13 mouse cellular contexts compared by ENCODE assay signal in the genomic region with DNA sequence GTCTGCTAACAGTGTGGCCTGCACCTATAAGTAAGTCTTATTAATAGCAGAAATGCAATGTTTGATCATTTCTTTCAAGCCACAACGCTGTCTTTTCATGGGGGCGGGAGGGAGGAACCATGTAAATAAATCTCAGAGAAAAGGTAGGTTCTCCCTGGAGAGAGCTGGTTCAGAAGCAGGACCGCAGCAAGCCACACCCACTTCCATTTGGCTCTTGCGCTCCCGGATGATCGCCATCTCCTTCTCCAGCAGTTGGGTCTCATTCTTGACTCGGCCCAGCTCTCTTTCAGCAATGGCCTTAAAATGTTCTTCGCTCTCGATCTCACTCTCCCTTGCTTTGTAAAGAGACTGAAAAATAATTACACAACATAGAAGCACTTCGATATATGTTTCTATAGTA. TPM values are rescaled to one million over a fixed set of nuclear protein-coding genes. Genes with fewer than 3 reads are reported as not detected.
DNase-seq lines count a peak whose midpoint lies in the region; ATAC-seq and TF ChIP-seq lines count a peak whose summit lies in the region.
"Had no signal": no experiment of that assay in that cellular context is flagged by ENCODE, and none has a peak within 500 bp of the region (broad histone marks: within the 10 kb centered on the region; RNA-seq: fewer than 3 reads in every experiment).

No protein-coding gene starts in this region.

- H3K9ac ChIP-seq in kidney, postnatal 0 days (ENCODE audit: low read depth, low read length): no peak overlapping the region
- no peak overlapping the region for H3K9ac ChIP-seq in liver, postnatal 0 days (replicated peaks)
- H3K9ac ChIP-seq: embryonic facial prominence, embryonic 13.5 days had no signal

- peak; percentile 5 for DNase-seq in adrenal gland, adult 2 months
- DNase-seq in adrenal gland, postnatal 25 days: no peak
- DNase-seq in kidney, postnatal 0 days (ENCODE audit: low spot score): no peak
- DNase-seq in kidney, adult 8-10 months: no peak
- DNase-seq in liver, postnatal 0 days: no peak
- no peak for DNase-seq in cerebellum, adult 2 months
- no peak for DNase-seq in left cerebral cortex, adult 9 months (ENCODE audit: low spot score in 2 of 2)
- DNase-seq: left cerebral cortex, postnatal 4 days; thymus, postnatal 4 days had no signal

- no peak overlapping the region for H3K4me3 ChIP-seq in kidney, postnatal 0 days (replicated peaks; ENCODE audit: low read depth, low read length)
- H3K4me3 ChIP-seq in bone marrow macrophage, adult 2 months (ENCODE audit: insufficient read depth, low read length): peak overlapping the region; percentile 7; the same call in 1 of the 2 replicates
- H3K4me3 ChIP-seq in liver, postnatal 0 days (ENCODE audit: low read depth, low read length): no peak overlapping the region
- no peak overlapping the region for H3K4me3 ChIP-seq in cerebellum, adult 2 months (replicated peaks; ENCODE audit: insufficient read depth, low read depth, low read length)
- H3K4me3 ChIP-seq: embryonic facial prominence, embryonic 13.5 days had no signal

- H3K4me2 ChIP-seq in kidney, postnatal 0 days (ENCODE audit: low read length): peak overlapping the region; percentile 28; the same call in 1 of the 2 replicates
- H3K4me2 ChIP-seq in liver, postnatal 0 days (ENCODE audit: low read depth, low read length): peak overlapping the region; percentile 20
- H3K4me2 ChIP-seq: embryonic facial prominence, embryonic 13.5 days had no signal

- TF ChIP-seq CTCF in kidney, postnatal 0 days (IDR thresholded peaks at IDR 0.05; ENCODE audit: low read depth): no peak
- no peak for TF ChIP-seq CTCF in bone marrow macrophage, adult 2 months (IDR thresholded peaks at IDR 0.05; ENCODE audit: low read depth, low read length)
- TF ChIP-seq CTCF in liver, postnatal 0 days (IDR thresholded peaks at IDR 0.05; ENCODE audit: low read depth): no peak
- no peak for TF ChIP-seq CTCF in cerebellum, adult 2 months (IDR thresholded peaks at IDR 0.05; ENCODE audit: borderline replicate concordance, insufficient read depth, low read depth, low read length)

- no peak overlapping the region for H3K27ac ChIP-seq in kidney, postnatal 0 days
- no peak overlapping the region for H3K27ac ChIP-seq in bone marrow macrophage, adult 2 months (ENCODE audit: insufficient read depth, low read depth, low read length)
- no peak overlapping the region for H3K27ac ChIP-seq in liver, postnatal 0 days (ENCODE audit: low read depth)
- no peak overlapping the region for H3K27ac ChIP-seq in cerebellum, adult 2 months (ENCODE audit: insufficient read depth, low read length)
- H3K27ac ChIP-seq: embryonic facial prominence, embryonic 13.5 days had no signal

- no peaks in the 10 kb centered on the region for H3K36me3 ChIP-seq in kidney, postnatal 0 days (ENCODE audit: insufficient read depth, low read length)
- H3K36me3 ChIP-seq in liver, postnatal 0 days (replicated peaks; ENCODE audit: insufficient read depth, low read length): no peaks in the 10 kb centered on the region
- H3K36me3 ChIP-seq: embryonic facial prominence, embryonic 13.5 days had no signal

- ATAC-seq in kidney, postnatal 0 days (replicated peaks; ENCODE audit: low FRiP score, low read depth): no peak
- no peak for ATAC-seq in liver, postnatal 0 days
- ATAC-seq: forebrain, embryonic 16.5 days; midbrain, embryonic 16.5 days had no signal

- no peaks in the 10 kb centered on the region for H3K27me3 ChIP-seq in kidney, postnatal 0 days (ENCODE audit: insufficient read depth, low read length)
- H3K27me3 ChIP-seq in liver, postnatal 0 days (ENCODE audit: insufficient read depth, low read length): no peaks in the 10 kb centered on the region
- no peaks in the 10 kb centered on the region for H3K27me3 ChIP-seq in cerebellum, adult 2 months (ENCODE audit: control insufficient read depth, insufficient read depth, low read length)
- H3K27me3 ChIP-seq: embryonic facial prominence, embryonic 13.5 days had no signal

- no peaks in the 10 kb centered on the region for H3K4me1 ChIP-seq in kidney, postnatal 0 days (replicated peaks; ENCODE audit: insufficient read depth, low read length)
- H3K4me1 ChIP-seq in bone marrow macrophage, adult 2 months (ENCODE audit: control insufficient read depth, insufficient read depth, low read length): peaks cover 3% of the 10 kb centered on the region; the same call in 1 of the 2 replicates
- peaks cover 3% of the 10 kb centered on the region; the same call in 1 of the 2 replicates for H3K4me1 ChIP-seq in liver, postnatal 0 days (ENCODE audit: insufficient read depth)
- no peaks in the 10 kb centered on the region for H3K4me1 ChIP-seq in cerebellum, adult 2 months (ENCODE audit: control insufficient read depth, insufficient read depth, low read length)

- no peaks in the 10 kb centered on the region for H3K9me3 ChIP-seq in kidney, postnatal 0 days (replicated peaks; ENCODE audit: low read length)
- H3K9me3 ChIP-seq in liver, postnatal 0 days (ENCODE audit: low read length): no peaks in the 10 kb centered on the region
- H3K9me3 ChIP-seq: embryonic facial prominence, embryonic 13.5 days had no signal

- TF ChIP-seq POLR2A in bone marrow macrophage, adult 2 months (IDR thresholded peaks at IDR 0.05; ENCODE audit: borderline replicate concordance, low read depth, low read length): no peak
- TF ChIP-seq POLR2A in cerebellum, adult 2 months (IDR thresholded peaks at IDR 0.05; ENCODE audit: borderline replicate concordance, insufficient read depth, low read length): no peak

- no peak for TF ChIP-seq EP300 in liver, postnatal 0 days (IDR thresholded peaks at IDR 0.05; ENCODE audit: low read depth)

- 61% methylated on average over 10 of the region's 10 CpGs for whole genome bisulfite sequencing in kidney, postnatal 0 days
- 52% methylated on average over 10 of the region's 10 CpGs for WGBS in liver, postnatal 0 days (ENCODE audit: insufficient replicate concordance)
- WGBS in cerebellum, adult 2 months: 79% methylated on average over 10 of the region's 10 CpGs

RNA-seq across cellular contexts. Expression of a gene that starts 5.2 kb away (rescaled TPM):
- total RNA-seq in adrenal gland, adult 2 months (2021): 1 to 10 TPM; 1.6 to 1.9 TPM
- polyA plus RNA-seq in adrenal gland, adult 2 months (2012; rRNA removed): 0.13 and 0.35 TPM in 2 replicates
- 1.8 and 2.5 TPM in 2 replicates for total RNA-seq in adrenal gland, postnatal 25 days (2021)
- polyA plus RNA-seq in kidney, postnatal 0 days (2015; fragmentation: Nextera tagmentation; extraction: Ambion mirVana): 2.5 and 3.2 TPM in 2 replicates
- 1.1 and 2.1 TPM in 2 replicates for polyA plus RNA-seq in bone marrow macrophage, adult 2 months (2012; ENCODE audit: insufficient read depth, insufficient read length, missing spikeins)
- polyA plus RNA-seq in liver, postnatal 0 days (2015; fragmentation: Nextera tagmentation; extraction: Ambion mirVana): 0.08 and 0.12 TPM in 2 replicates
- 21.1 and 27.5 TPM in 2 replicates for polyA plus RNA-seq in cerebellum, adult 2 months (2012; rRNA removed)

RNA-seq across cellular contexts. Expression of a gene that starts 39.2 kb away (rescaled TPM):
- total RNA-seq in adrenal gland, adult 2 months (2021): 10 to 100 TPM; 33.7 to 37.2 TPM
- polyA plus RNA-seq in adrenal gland, adult 2 months (2012; rRNA removed): 68.9 and 76.9 TPM in 2 replicates
- 59.8 and 60.7 TPM in 2 replicates for total RNA-seq in adrenal gland, postnatal 25 days (2021)
- 52.0 and 53.5 TPM in 2 replicates for polyA plus RNA-seq in kidney, postnatal 0 days (2015; fragmentation: Nextera tagmentation; extraction: Ambion mirVana)
- 38.0 and 54.6 TPM in 2 replicates for polyA plus RNA-seq in bone marrow macrophage, adult 2 months (2012; ENCODE audit: insufficient read depth, insufficient read length, missing spikeins)
- 21.1 and 25.5 TPM in 2 replicates for polyA plus RNA-seq in liver, postnatal 0 days (2015; fragmentation: Nextera tagmentation; extraction: Ambion mirVana)
- polyA plus RNA-seq in cerebellum, adult 2 months (2012; rRNA removed): 43.8 and 48.9 TPM in 2 replicates
